Mouse (Mus musculus): ENCODE measurements at regions not wholly inside any gene's neighbourhood (a gene's known extent, or its start where the extent isn't known, plus 50 kb on each side); places are given as distances from the start of the nearest gene placed in this dataset.

DNA sequence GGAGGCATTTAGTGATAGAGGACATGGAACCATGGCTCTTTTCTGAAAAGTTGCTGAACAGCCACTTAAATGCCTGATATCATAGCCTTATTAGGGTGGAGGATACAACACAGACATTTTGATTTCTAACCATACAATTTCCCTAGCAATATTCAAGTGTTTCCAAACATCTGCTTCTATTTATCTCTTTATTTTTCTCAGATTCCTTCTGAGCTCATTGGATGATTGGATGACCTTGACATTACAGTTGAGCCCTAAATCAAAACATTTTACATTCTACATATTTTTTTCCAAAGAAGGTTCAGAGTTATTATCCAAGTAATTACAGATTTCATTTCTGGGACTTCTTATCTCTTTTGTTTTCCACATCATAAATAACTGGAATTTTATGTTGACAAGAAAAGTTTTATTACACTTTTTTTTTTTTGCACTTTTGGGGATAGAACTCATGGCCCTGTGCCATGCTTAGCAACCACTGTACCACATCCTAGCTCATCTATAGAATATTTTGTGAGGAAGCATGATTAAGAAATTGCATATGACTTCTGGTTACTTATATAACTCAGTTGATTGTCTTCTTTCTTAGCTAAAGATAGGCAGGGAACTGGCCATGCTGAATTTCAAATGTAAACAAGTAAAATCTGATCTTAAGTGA, 309.6 kb upstream of the Thbs1 start:
- TF ChIP-seq CTCF (IDR thresholded peaks at IDR 0.05; ENCODE audit: low read depth) = no peak
- TF ChIP-seq EP300 (IDR thresholded peaks at IDR 0.05; ENCODE audit: low read depth) = no peak

Data from liver, postnatal 0 days (tissue).